Mouse (Mus musculus) hindbrain, postnatal 0 days (tissue): ENCODE results near the gene Clhc1. TPM values are rescaled to one million over a fixed set of nuclear protein-coding genes. Genes with fewer than 3 reads are reported as not detected.

Source experiments
- ATAC-seq: fragments of 200-750 bp; cut with Nextera tagmentation; 2 replicates; pipeline ENCODE4 v1.8.0; 2017; ENCODE audit warnings: mild to moderate bottlenecking, moderate TSS enrichment, moderate library complexity
- DNase-seq: peaks from one replicate; pipeline ENCODE4 v3.0.0-alpha.2; 2015; ENCODE audit warnings: low spot score
- H3K27ac ChIP-seq: fragments of 300-500 bp; sonication (generic); 2 replicates; pipeline ENCODE4 v1.5.1; 2014; ENCODE audit warnings: mild to moderate bottlenecking
- H3K27me3 ChIP-seq: fragments of 300-500 bp; sonication (generic); 2 replicates; pipeline ENCODE4 v1.6.1; 2014; ENCODE audit warnings: low read length, mixed read lengths; ENCODE audit not compliant: insufficient read depth
- H3K36me3 ChIP-seq: fragments of 300-500 bp; sonication (generic); 2 replicates; pipeline ENCODE4 v1.6.1; 2014; ENCODE audit warnings: low read length, mixed read lengths; ENCODE audit not compliant: insufficient read depth
- H3K4me1 ChIP-seq: fragments of 300-500 bp; sonication (generic); 2 replicates; pipeline ENCODE4 v1.6.1; 2014; ENCODE audit warnings: antibody characterized with exemption, low read length, mixed read lengths; ENCODE audit not compliant: insufficient read depth
- H3K4me2 ChIP-seq: fragments of 300-500 bp; sonication (generic); 2 replicates; pipeline ENCODE4 v1.6.1; 2014; ENCODE audit warnings: low read depth, mild to moderate bottlenecking, low read length, moderate library complexity, mixed read lengths
- H3K4me3 ChIP-seq: fragments of 300-500 bp; sonication (generic); 2 replicates; pipeline ENCODE4 v1.5.1; 2014; ENCODE audit warnings: low read length
- H3K9ac ChIP-seq: fragments of 300-500 bp; sonication (generic); replicated peaks from 2 replicates; pipeline ENCODE4 v1.6.1; 2014; ENCODE audit warnings: mild to moderate bottlenecking, low read length, moderate library complexity, mixed read lengths
- H3K9me3 ChIP-seq: fragments of 300-500 bp; sonication (generic); 2 replicates; pipeline ENCODE4 v1.6.1; 2016; ENCODE audit warnings: low read length, mixed read lengths
- CTCF ChIP-seq: IDR thresholded peaks from 2 replicates; pipeline ENCODE4 v1.5.1; 2016; ENCODE audit warnings: antibody characterized with exemption, control low read depth, low read depth
- WGBS: fragments of 180-500 bp; shearing (Covaris S2); extraction: QIAGEN DNeasy Blood & Tissue Kit; methylation state at CpG from one replicate; pipeline ENCODE4 v1.1.7; 2014; 5-methylcytosine and 5-hydroxymethylcytosine counted together
- polyA plus RNA-seq: library from polyadenylated mRNA; unstranded; fragments of >200 nt; fragmentation: Nextera tagmentation; extraction: Ambion mirVana; gene quantifications from 2 replicates; pipeline ENCODE4 v1.2.1, GENCODE M21; 2015
- total RNA-seq: library from RNA; depleted of rRNA; stranded (reverse); fragments of >200 nt; gene quantifications from 2 replicates; pipeline ENCODE4 v1.2.3, GENCODE M21; 2014; rRNA removed

The Clhc1 gene
- total and polyA plus RNA-seq, 2 experiments from 2014 or later, result 0.16 TPM; not detected in 1

GRCm38 (mm10) chr11:29623327-29623726 is 75.6 kb downstream of the Clhc1 start:
- H3K4me2 ChIP-seq, result no peak overlapping the region
- ATAC-seq (no peak), DNase-seq (no peak)
- no peak overlapping the region for H3K9ac ChIP-seq
- no peaks in the 10 kb centered on the region for H3K4me1 ChIP-seq
- 92% methylated on average over 3 of the region's 3 CpGs for WGBS
- H3K9me3 ChIP-seq, result no peaks in the 10 kb centered on the region
- no peak for TF ChIP-seq CTCF
- H3K27ac ChIP-seq, result no peak overlapping the region
- H3K4me3 ChIP-seq, result no peak overlapping the region
- no peaks in the 10 kb centered on the region for H3K36me3 ChIP-seq
- no peaks in the 10 kb centered on the region for H3K27me3 ChIP-seq

DNA sequence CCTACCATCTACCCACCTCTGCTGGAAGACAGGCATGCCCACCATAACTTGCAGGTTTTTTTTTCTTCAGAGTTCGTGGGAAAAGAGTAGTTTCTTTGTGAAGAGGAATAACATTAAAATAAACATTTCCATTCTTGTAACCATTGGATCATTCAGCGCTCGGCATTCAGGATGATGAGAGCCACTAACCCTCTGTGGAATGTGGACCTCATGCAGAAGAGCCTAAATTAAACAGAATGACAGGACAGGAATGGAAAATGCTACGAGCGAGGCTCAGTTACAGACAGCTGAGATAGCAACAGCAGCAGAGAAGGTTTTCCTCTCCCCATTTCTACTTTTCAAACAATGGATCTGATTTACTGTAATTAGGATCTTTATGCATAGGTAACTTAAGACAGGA is 78.8 kb downstream of the Clhc1 start:
- no peaks in the 10 kb centered on the region for H3K27me3 ChIP-seq
- no peak overlapping the region for H3K4me2 ChIP-seq
- no peaks in the 10 kb centered on the region for H3K4me1 ChIP-seq
- WGBS, result 77% methylated on average over 5 of the region's 5 CpGs
- H3K36me3 ChIP-seq, result no peaks in the 10 kb centered on the region
- no peak overlapping the region for H3K9ac ChIP-seq
- H3K9me3 ChIP-seq, result no peaks in the 10 kb centered on the region
- no peak overlapping the region for H3K4me3 ChIP-seq
- DNase-seq (no peak), ATAC-seq (no peak)
- TF ChIP-seq CTCF, result no peak
- no peak overlapping the region for H3K27ac ChIP-seq

- DNase-seq, result no peak
- WGBS, result 96% methylated on average over 3 of the region's 3 CpGs
Observed at GRCm38 (mm10) chr11:29627706-29628105, 80.0 kb downstream of the Clhc1 start.

More at GRCm38 (mm10) chr11:29627706-29628105, 80.0 kb downstream of the Clhc1 start:
- H3K9ac ChIP-seq, result no peak overlapping the region
- H3K27ac ChIP-seq, result no peak overlapping the region
- no peaks in the 10 kb centered on the region for H3K4me1 ChIP-seq
- H3K36me3 ChIP-seq, result no peaks in the 10 kb centered on the region
- H3K9me3 ChIP-seq, result no peaks in the 10 kb centered on the region
- ATAC-seq, result no peak
- no peak overlapping the region for H3K4me3 ChIP-seq
- TF ChIP-seq CTCF, result no peak
- no peaks in the 10 kb centered on the region for H3K27me3 ChIP-seq
- H3K4me2 ChIP-seq, result no peak overlapping the region

Other genes with a start within 250 kb of the Clhc1 start
- gene Ccdc88a, start 174.3 kb upstream of the Clhc1 start, total RNA-seq, result 59.0 and 63.2 TPM in 2 replicates
- 82.6 and 86.3 TPM in 2 replicates for gene Ccdc88a, start 174.3 kb upstream of the Clhc1 start, polyA plus RNA-seq
- 2.0 and 3.8 TPM in 2 replicates for gene Prorsd1, start 32.9 kb upstream of the Clhc1 start, total RNA-seq
- gene Prorsd1, start 32.9 kb upstream of the Clhc1 start, polyA plus RNA-seq, result 10.0 and 10.8 TPM in 2 replicates
- 17.9 and 32.4 TPM in 2 replicates for gene Mtif2, start 21.5 kb upstream of the Clhc1 start, total RNA-seq
- gene Mtif2, start 21.5 kb upstream of the Clhc1 start, polyA plus RNA-seq, result 36.5 and 37.8 TPM in 2 replicates
- gene Rps27a, start 159 bp downstream of the Clhc1 start, total RNA-seq, result 355 and 376 TPM in 2 replicates
- 617 and 630 TPM in 2 replicates for gene Rps27a, start 159 bp downstream of the Clhc1 start, polyA plus RNA-seq
- gene Rtn4, start 145.0 kb downstream of the Clhc1 start, total RNA-seq, result 243 and 263 TPM in 2 replicates
- 130 and 135 TPM in 2 replicates for gene Rtn4, start 145.0 kb downstream of the Clhc1 start, polyA plus RNA-seq